Mouse (Mus musculus): Measurements from ENCODE around the gene Rin3. TPM values are rescaled to one million over a fixed set of nuclear protein-coding genes. Genes with fewer than 3 reads are reported as not detected.

Gene Rin3
- polyA plus RNA-seq, 1 experiment from 2014 or later: 12.5 TPM

DNA sequence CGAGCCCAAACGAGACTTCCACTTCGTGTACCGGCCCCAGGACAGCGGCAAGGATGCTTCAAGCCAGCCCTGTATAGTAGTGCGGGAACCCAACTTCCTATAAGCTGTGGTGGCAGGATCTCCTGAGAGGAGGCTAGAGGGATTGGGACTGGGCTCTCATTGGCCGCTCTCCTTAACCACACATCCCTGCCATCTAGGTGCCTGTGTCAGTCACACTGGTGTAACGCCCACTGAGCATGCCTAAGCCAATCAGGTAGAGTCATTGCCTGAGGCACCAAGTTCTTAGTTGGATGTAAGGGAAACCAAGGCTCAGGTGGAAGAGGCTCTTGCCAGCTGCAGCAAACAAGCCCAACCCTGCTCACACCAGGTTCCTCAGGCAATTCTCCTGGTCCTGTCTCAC lies 107.2 kb downstream of the Rin3 start:
- Histone ChIP-seq H3K27me3 (replicated peaks; ENCODE audit: control insufficient read depth, insufficient read depth, low read length) (no peaks in the 10 kb centered on the region), H3K4me2 (ENCODE audit: low read depth, low read length) (no peak overlapping the region), H3K9me3 (ENCODE audit: control insufficient read depth, low read length) (no peaks in the 10 kb centered on the region), H3K9ac (ENCODE audit: low read depth, low read length) (no peak overlapping the region), H3K27ac (replicated peaks; ENCODE audit: low read depth, low read length) (no peak overlapping the region), H3K4me1 (ENCODE audit: control insufficient read depth, insufficient read depth, low read length) (no peaks in the 10 kb centered on the region), H3K4me3 (ENCODE audit: low read depth, low read length) (no peak overlapping the region), H3K36me3 (ENCODE audit: control insufficient read depth, insufficient read depth, low read length) (peaks cover 11% of the 10 kb centered on the region; the same call in 1 of the 2 replicates)
- 43% methylated on average over 8 of the region's 8 CpGs for WGBS
- DNase-seq (ENCODE audit: low spot score) (peak; percentile 33), ATAC-seq (ENCODE audit: low read depth) (no peak)

DNA sequence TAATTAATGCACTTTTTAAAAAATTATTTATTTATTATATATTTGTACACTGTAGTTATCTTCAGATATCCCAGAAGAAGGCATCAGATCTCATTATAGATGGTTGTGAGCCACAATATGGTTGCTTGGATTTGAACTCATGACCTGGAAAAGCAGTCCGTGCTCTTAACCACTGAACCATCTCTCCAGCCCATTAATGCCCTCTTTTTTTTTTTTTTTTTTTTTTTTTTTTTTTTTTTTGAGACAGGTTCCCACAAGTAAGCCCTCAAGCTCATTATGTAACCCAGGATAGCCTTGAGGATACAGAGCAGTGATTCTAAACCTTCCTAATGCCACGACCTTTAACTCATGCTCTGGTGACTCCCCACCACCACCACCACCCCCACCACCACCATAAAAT lies 108.3 kb downstream of the Rin3 start:
- peaks cover 14% of the 10 kb centered on the region; the same call in 1 of the 2 replicates for H3K36me3 ChIP-seq (ENCODE audit: control insufficient read depth, insufficient read depth, low read length)
- no peak for ATAC-seq (ENCODE audit: low read depth)
- no peaks in the 10 kb centered on the region for H3K27me3 ChIP-seq (replicated peaks; ENCODE audit: control insufficient read depth, insufficient read depth, low read length)
- 81% methylated on average over 2 of the region's 2 CpGs for WGBS
- no peaks in the 10 kb centered on the region for H3K4me1 ChIP-seq (ENCODE audit: control insufficient read depth, insufficient read depth, low read length)
- no peak overlapping the region for H3K4me2 ChIP-seq (ENCODE audit: low read depth, low read length)
- no peak overlapping the region for H3K4me3 ChIP-seq (ENCODE audit: low read depth, low read length)
- no peak for DNase-seq (ENCODE audit: low spot score)
- no peaks in the 10 kb centered on the region for H3K9me3 ChIP-seq (ENCODE audit: control insufficient read depth, low read length)
- no peak overlapping the region for H3K27ac ChIP-seq (replicated peaks; ENCODE audit: low read depth, low read length)
- no peak overlapping the region for H3K9ac ChIP-seq (ENCODE audit: low read depth, low read length)

DNA sequence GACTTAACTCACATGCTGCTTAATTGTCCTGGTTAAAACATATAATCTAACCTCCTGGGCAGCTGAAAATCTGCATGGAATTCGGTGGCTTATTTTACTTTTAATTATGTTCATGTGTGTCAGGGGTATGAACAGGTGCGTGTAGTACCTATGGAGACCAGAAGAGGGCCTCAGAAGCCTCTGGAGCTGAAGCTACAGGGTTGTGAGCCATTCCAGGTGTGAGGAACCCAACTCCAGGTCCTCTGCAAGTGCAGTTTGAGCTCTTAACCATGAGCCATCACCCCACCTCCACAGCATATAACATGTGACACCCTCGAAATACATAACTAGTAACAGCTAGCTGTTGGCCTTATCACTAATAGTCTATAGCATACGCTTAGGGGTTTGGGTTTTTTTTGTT lies 109.1 kb downstream of the Rin3 start:
- Histone ChIP-seq H3K4me2 (ENCODE audit: low read depth, low read length) (no peak overlapping the region), H3K9me3 (ENCODE audit: control insufficient read depth, low read length) (no peaks in the 10 kb centered on the region), H3K9ac (ENCODE audit: low read depth, low read length) (no peak overlapping the region), H3K27me3 (replicated peaks; ENCODE audit: control insufficient read depth, insufficient read depth, low read length) (no peaks in the 10 kb centered on the region), H3K27ac (replicated peaks; ENCODE audit: low read depth, low read length) (no peak overlapping the region), H3K4me3 (ENCODE audit: low read depth, low read length) (no peak overlapping the region), H3K36me3 (ENCODE audit: control insufficient read depth, insufficient read depth, low read length) (peaks cover 14% of the 10 kb centered on the region; the same call in 1 of the 2 replicates), H3K4me1 (ENCODE audit: control insufficient read depth, insufficient read depth, low read length) (no peaks in the 10 kb centered on the region)
- ATAC-seq (ENCODE audit: low read depth): no peak
- 64% methylated on average over 4 of the region's 4 CpGs for WGBS
- DNase-seq (ENCODE audit: low spot score): no peak

DNA sequence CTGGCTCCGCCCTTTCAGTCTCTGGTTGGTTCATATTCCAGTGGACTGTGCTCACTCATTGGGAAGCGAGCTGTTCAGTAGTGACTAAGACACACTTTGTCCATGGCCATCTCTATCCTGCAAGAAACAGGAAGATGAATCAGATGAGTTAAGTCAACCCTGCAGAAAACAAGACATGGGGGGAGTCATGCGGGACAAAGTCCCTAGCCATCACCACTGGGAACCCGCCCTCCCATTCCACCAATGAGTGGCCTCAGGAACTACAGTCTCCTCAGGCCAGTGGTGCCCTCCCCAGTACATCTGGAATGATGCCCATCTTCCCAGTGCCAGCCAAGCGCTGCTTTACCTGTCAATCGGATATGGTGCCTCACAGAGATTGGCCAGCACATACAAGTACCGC lies 111.6 kb downstream of the Rin3 start:
- no peak overlapping the region for H3K9ac ChIP-seq (ENCODE audit: low read depth, low read length)
- ATAC-seq (ENCODE audit: low read depth) (no peak), DNase-seq (ENCODE audit: low spot score) (no peak)
- no peak overlapping the region for H3K4me2 ChIP-seq (ENCODE audit: low read depth, low read length)
- H3K27ac ChIP-seq (replicated peaks; ENCODE audit: low read depth, low read length): no peak overlapping the region
- H3K9me3 ChIP-seq (ENCODE audit: control insufficient read depth, low read length): no peaks in the 10 kb centered on the region
- no peaks in the 10 kb centered on the region for H3K27me3 ChIP-seq (replicated peaks; ENCODE audit: control insufficient read depth, insufficient read depth, low read length)
- H3K4me1 ChIP-seq (ENCODE audit: control insufficient read depth, insufficient read depth, low read length): no peaks in the 10 kb centered on the region
- WGBS: 92% methylated on average over 7 of the region's 7 CpGs
- 0 out of 2 replicates have a peak, but pooled peaks cover 11% of the 10 kb centered on the region for H3K36me3 ChIP-seq (ENCODE audit: control insufficient read depth, insufficient read depth, low read length)
- no peak overlapping the region for H3K4me3 ChIP-seq (ENCODE audit: low read depth, low read length)

DNA sequence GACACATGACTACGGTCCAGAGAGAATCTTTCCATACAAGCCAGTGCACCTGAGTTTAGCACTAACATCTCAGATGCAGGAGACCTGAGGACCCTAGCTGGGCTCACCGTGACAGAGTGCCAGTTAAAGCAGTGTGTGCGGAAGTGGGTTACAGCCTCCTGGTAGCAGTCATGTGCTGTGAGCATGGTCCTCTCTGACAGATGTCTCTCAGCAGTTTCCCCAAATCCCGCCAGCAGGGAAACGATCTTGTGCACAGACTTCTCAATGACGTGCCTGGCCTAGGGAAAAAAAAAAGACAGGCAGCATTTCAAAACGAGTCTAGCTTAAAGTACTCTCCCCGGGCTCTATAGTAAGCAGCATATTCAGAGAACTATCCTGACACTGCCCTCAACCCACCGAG lies 112.7 kb downstream of the Rin3 start:
- H3K4me2 ChIP-seq (ENCODE audit: low read depth, low read length): no peak overlapping the region
- H3K27ac ChIP-seq (replicated peaks; ENCODE audit: low read depth, low read length): no peak overlapping the region
- 0 out of 2 replicates have a peak, but pooled peaks cover 17% of the 10 kb centered on the region for H3K36me3 ChIP-seq (ENCODE audit: control insufficient read depth, insufficient read depth, low read length)
- ATAC-seq (ENCODE audit: low read depth) (no peak), DNase-seq (ENCODE audit: low spot score) (no peak)
- H3K27me3 ChIP-seq (replicated peaks; ENCODE audit: control insufficient read depth, insufficient read depth, low read length): no peaks in the 10 kb centered on the region
- no peaks in the 10 kb centered on the region for H3K9me3 ChIP-seq (ENCODE audit: control insufficient read depth, low read length)
- WGBS: 75% methylated on average over 9 of the region's 9 CpGs
- H3K9ac ChIP-seq (ENCODE audit: low read depth, low read length): no peak overlapping the region
- no peaks in the 10 kb centered on the region for H3K4me1 ChIP-seq (ENCODE audit: control insufficient read depth, insufficient read depth, low read length)
- no peak overlapping the region for H3K4me3 ChIP-seq (ENCODE audit: low read depth, low read length)

DNA sequence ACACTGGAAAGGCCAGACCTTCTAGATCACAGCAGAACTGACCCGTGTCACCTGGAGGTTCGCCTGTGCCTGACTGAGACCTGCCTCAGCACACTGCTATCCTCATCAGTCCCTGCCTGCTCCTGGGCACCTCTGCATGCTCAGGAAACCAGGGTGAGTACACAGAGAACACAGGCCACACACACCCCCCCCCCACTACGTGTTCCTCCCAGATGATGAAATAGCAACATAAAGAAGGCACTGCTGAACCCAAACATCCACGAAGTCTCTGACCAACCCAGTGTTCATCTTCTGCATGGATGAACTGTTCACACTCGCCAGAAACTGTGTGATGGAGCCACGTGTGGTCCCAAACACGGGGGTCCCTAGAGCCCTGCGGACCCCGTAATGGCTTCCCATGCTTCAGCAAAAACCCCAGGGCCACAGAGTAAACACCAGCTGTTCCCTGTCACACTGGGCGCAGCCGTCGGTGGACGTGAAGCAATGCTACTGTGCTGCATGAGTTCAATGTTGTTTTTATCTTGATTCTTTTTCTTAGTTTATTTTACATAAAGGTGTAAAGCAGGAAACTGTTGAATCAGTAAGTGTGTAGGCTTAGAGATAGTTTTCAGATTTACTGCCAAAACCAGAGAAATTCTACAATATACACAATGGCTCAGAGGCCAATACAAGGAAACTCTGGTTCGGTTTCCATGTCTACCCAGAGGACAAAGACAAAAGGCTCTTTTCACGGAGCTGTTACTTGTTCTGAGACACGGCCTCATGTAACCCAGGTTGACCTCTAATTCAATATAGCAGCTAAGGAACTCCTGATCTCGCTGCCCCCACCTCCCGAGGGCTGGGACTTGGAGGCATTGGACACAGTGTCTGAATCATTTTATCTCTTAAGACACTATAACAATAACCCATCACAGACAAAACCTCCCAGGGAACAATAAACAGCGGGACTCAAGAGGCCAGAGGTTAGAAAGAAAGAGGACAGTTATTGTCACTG lies 113.4 kb downstream of the Rin3 start:
- no peak overlapping the region for H3K9ac ChIP-seq (ENCODE audit: low read depth, low read length)
- 44% methylated on average over 19 of the region's 19 CpGs for WGBS
- no peak overlapping the region for H3K4me3 ChIP-seq (ENCODE audit: low read depth, low read length)
- H3K9me3 ChIP-seq (ENCODE audit: control insufficient read depth, low read length): no peaks in the 10 kb centered on the region
- no peaks in the 10 kb centered on the region for H3K4me1 ChIP-seq (ENCODE audit: control insufficient read depth, insufficient read depth, low read length)
- no peak overlapping the region for H3K4me2 ChIP-seq (ENCODE audit: low read depth, low read length)
- H3K27ac ChIP-seq (replicated peaks; ENCODE audit: low read depth, low read length): no peak overlapping the region
- 0 out of 2 replicates have a peak, but pooled peaks cover 25% of the 10 kb centered on the region for H3K36me3 ChIP-seq (ENCODE audit: control insufficient read depth, insufficient read depth, low read length)
- DNase-seq (ENCODE audit: low spot score) (no peak), ATAC-seq (ENCODE audit: low read depth) (peak; percentile 35; the same call in 1 of the 2 replicates)
- no peaks in the 10 kb centered on the region for H3K27me3 ChIP-seq (replicated peaks; ENCODE audit: control insufficient read depth, insufficient read depth, low read length)

DNA sequence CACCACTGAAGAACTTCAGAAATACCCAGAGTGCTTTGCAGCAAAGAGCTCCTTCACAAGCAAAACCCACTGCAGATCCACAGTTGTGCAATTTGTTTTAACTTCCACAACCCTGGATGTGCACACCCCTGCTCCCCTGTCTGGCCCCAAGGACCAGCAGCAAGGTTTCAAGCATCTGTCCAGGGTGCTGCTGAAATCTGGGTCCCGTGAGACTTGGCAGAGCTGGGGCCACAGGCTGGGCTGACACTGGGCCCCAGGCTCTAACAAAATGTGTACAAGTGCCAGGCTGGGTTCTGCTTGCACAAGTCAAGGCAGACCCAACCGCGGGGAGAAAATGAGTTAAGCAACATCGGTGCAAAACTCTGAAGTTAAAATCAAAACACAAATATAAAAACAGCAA lies 115.7 kb downstream of the Rin3 start:
- ATAC-seq (ENCODE audit: low read depth): no peak

DNA sequence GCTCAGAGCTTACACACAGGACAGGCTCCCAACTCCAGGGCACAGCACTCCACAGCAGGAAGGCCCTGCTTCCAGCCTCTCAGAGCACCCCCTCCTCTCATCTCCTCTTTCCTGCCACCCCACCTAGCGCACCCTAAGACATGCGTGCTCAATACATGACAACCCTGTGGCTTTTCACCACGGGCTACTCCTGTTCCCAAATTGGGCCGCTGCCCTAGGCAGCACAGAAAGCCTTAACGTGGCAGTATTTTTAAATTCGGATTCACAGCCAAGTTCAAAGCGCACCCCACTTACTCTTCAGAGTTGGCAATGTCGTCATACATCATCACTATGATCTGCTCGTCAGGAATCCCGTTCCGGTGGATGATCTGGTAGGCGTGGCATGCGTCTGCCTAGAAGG lies 130.3 kb downstream of the Rin3 start:
- no peak for ATAC-seq (ENCODE audit: low read depth)
- Histone ChIP-seq H3K36me3 (ENCODE audit: control insufficient read depth, insufficient read depth, low read length) (no peaks in the 10 kb centered on the region), H3K9ac (ENCODE audit: low read depth, low read length) (no peak overlapping the region), H3K4me1 (ENCODE audit: control insufficient read depth, insufficient read depth, low read length) (no peaks in the 10 kb centered on the region), H3K4me3 (ENCODE audit: low read depth, low read length) (no peak overlapping the region), H3K4me2 (ENCODE audit: low read depth, low read length) (no peak overlapping the region), H3K27ac (replicated peaks; ENCODE audit: low read depth, low read length) (no peak overlapping the region), H3K27me3 (replicated peaks; ENCODE audit: control insufficient read depth, insufficient read depth, low read length) (no peaks in the 10 kb centered on the region), H3K9me3 (ENCODE audit: control insufficient read depth, low read length) (no peaks in the 10 kb centered on the region)
- WGBS: 84% methylated on average over 13 of the region's 13 CpGs
- DNase-seq (ENCODE audit: low spot score): peak; percentile 30

More for the DNA sequence above, 115.7 kb downstream of the Rin3 start:
- 88% methylated on average over 4 of the region's 4 CpGs for WGBS
- Histone ChIP-seq H3K27ac (replicated peaks; ENCODE audit: low read depth, low read length) (no peak overlapping the region), H3K36me3 (ENCODE audit: control insufficient read depth, insufficient read depth, low read length) (peaks cover 43% of the 10 kb centered on the region), H3K9ac (ENCODE audit: low read depth, low read length) (no peak overlapping the region), H3K9me3 (ENCODE audit: control insufficient read depth, low read length) (no peaks in the 10 kb centered on the region), H3K4me2 (ENCODE audit: low read depth, low read length) (no peak overlapping the region), H3K4me3 (ENCODE audit: low read depth, low read length) (no peak overlapping the region), H3K27me3 (replicated peaks; ENCODE audit: control insufficient read depth, insufficient read depth, low read length) (no peaks in the 10 kb centered on the region), H3K4me1 (ENCODE audit: control insufficient read depth, insufficient read depth, low read length) (no peaks in the 10 kb centered on the region)
- no peak for DNase-seq (ENCODE audit: low spot score)
